Mouse (Mus musculus) testis, adult 2 months (tissue): ENCODE data around the gene Lgi2. TPM values are rescaled to one million over a fixed set of nuclear protein-coding genes. Genes with fewer than 3 reads are reported as not detected.

Experiments used
- H3K27ac ChIP-seq: fragments of 200-500 bp; 2 replicates; pipeline ENCODE4 v1.5.1; 2012; ENCODE audit warnings: low read depth, low read length; ENCODE audit not compliant: control insufficient read depth, insufficient read depth
- H3K27me3 ChIP-seq: fragments of 200-500 bp; 2 replicates; pipeline ENCODE4 v1.6.1; 2012; ENCODE audit warnings: mild to moderate bottlenecking, low read length, moderate library complexity; ENCODE audit not compliant: control insufficient read depth, insufficient read depth
- H3K36me3 ChIP-seq: fragments of 200-500 bp; 2 replicates; pipeline ENCODE4 v1.6.1; 2012; ENCODE audit warnings: mild to moderate bottlenecking, low read length; ENCODE audit not compliant: control insufficient read depth, insufficient read depth
- H3K4me1 ChIP-seq: fragments of 200-500 bp; 2 replicates; pipeline ENCODE4 v1.6.1; 2012; ENCODE audit warnings: low read length; ENCODE audit not compliant: control insufficient read depth, insufficient read depth
- H3K4me3 ChIP-seq: fragments of 200-500 bp; 2 replicates; pipeline ENCODE4 v1.5.1; 2012; ENCODE audit warnings: low read depth, mild to moderate bottlenecking, low read length, moderate library complexity, mixed read lengths; ENCODE audit not compliant: control insufficient read depth
- CTCF ChIP-seq: fragments of 200-500 bp; IDR thresholded peaks from 2 replicates; pipeline ENCODE4 v1.5.1; 2012; ENCODE audit warnings: low read depth, mild to moderate bottlenecking, inconsistent platforms, low read length, moderate library complexity; ENCODE audit not compliant: control insufficient read depth, insufficient read depth, insufficient replicate concordance
- POLR2A ChIP-seq: fragments of 200-500 bp; IDR thresholded peaks from 2 replicates; pipeline ENCODE4 v1.6.1; 2012; ENCODE audit warnings: low read depth, mild to moderate bottlenecking, inconsistent platforms, low read length, moderate library complexity; ENCODE audit not compliant: control insufficient read depth
- polyA plus RNA-seq: library from polyadenylated mRNA; depleted of rRNA; stranded (reverse); fragments of >200 nt; gene quantifications from 2 replicates; pipeline ENCODE4 v1.2.3, GENCODE M21; 2012

Gene Lgi2
- polyA plus RNA-seq, 1 experiment = 0.54 TPM

DNA sequence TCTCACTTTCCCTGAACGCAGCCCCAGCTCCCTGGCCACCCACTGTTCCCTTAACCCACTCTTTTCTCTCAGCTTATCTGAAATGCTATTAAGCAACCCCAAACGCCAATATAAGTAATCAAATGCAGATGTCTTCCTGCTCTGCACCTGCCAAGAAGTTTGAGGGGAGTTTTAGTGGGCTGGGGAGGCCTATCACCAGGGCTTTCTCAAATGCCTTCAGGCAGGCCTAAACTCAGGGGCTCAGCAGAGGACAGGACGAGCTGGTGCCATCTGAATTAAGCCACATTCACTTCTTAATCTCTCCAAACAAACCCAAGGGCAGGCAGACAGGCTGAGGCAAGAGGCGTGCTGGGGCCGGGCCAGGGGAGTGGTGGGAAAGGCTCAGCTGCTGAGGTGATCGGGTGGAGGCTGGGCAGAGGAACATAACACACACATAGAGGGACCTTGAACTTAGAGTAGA lies 38.4 kb upstream of the Lgi2 start:
- no peaks in the 10 kb centered on the region for H3K4me1 ChIP-seq
- H3K27ac ChIP-seq = no peak overlapping the region
- no peak for TF ChIP-seq POLR2A
- no peak for TF ChIP-seq CTCF
- no peak overlapping the region for H3K4me3 ChIP-seq
- no peaks in the 10 kb centered on the region for H3K36me3 ChIP-seq
- H3K27me3 ChIP-seq = no peaks in the 10 kb centered on the region

DNA sequence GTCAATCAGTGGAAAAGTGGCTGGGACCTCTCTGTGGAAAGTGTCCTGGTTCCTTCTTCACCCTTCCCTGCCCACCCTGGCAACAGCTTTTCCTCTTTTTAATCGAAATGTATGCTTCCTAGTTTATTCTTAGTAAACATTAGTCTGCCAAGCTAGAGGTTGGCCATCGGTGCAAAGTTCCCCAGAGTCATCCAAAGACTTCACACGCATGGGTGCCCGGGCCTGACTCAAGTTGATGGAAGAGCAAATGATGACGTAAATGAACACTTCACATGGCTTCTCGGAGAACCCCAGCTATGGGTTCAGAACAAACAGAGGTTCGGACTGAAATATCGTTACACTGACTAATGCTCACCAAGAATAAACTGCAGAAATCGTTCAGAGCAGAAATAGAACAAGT lies 24.4 kb upstream of the Lgi2 start:
- Histone ChIP-seq H3K36me3 (no peaks in the 10 kb centered on the region), H3K27me3 (no peaks in the 10 kb centered on the region)
- no peak for TF ChIP-seq POLR2A

GRCm38 (mm10) chr5:52588650-52589049 lies 22.4 kb upstream of the Lgi2 start:
- Histone ChIP-seq H3K4me1 (no peaks in the 10 kb centered on the region), H3K27me3 (no peaks in the 10 kb centered on the region), H3K27ac (no peak overlapping the region), H3K36me3 (no peaks in the 10 kb centered on the region), H3K4me3 (no peak overlapping the region)
- no peak for TF ChIP-seq CTCF

More for the DNA sequence above, 24.4 kb upstream of the Lgi2 start:
- Histone ChIP-seq H3K4me1 (no peaks in the 10 kb centered on the region), H3K4me3 (no peak overlapping the region), H3K27ac (no peak overlapping the region)

GRCm38 (mm10) chr5:52587291-52587733 lies 21.1 kb upstream of the Lgi2 start:
- no peaks in the 10 kb centered on the region for H3K27me3 ChIP-seq
- no peak overlapping the region for H3K4me3 ChIP-seq
- H3K27ac ChIP-seq = no peak overlapping the region
- H3K36me3 ChIP-seq = no peaks in the 10 kb centered on the region
- H3K4me1 ChIP-seq = no peaks in the 10 kb centered on the region
- no peak for TF ChIP-seq CTCF
- TF ChIP-seq POLR2A = no peak

DNA sequence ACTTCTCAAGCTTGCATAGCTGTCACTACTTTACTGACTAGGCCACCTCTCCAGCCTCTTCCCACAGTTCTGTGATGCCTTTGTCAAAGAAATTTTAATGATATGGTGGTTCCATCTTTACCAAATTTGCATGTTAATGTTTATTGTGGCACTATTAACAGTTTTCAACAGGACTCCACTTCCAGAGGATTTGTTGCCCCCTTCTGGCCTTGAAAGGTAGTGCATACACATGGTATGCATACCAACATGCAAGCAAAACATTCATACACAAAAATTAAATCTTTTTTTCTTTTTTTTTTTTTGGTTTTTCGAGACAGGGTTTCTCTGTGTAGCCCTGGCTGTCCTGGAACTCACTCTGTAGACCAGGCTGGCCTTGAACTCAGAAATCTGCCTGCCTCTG lies 6.3 kb upstream of the Lgi2 start:
- TF ChIP-seq CTCF = no peak
- no peak for TF ChIP-seq POLR2A
- H3K27ac ChIP-seq = no peak overlapping the region
- H3K4me1 ChIP-seq = no peaks in the 10 kb centered on the region
- no peaks in the 10 kb centered on the region for H3K27me3 ChIP-seq
- H3K36me3 ChIP-seq = no peaks in the 10 kb centered on the region
- no peak overlapping the region for H3K4me3 ChIP-seq

GRCm38 (mm10) chr5:52570746-52571145 lies 4.5 kb upstream of the Lgi2 start:
- Histone ChIP-seq H3K4me3 (no peak overlapping the region), H3K27ac (no peak overlapping the region), H3K27me3 (no peaks in the 10 kb centered on the region), H3K36me3 (no peaks in the 10 kb centered on the region), H3K4me1 (peaks cover 5% of the 10 kb centered on the region)
- no peak for TF ChIP-seq CTCF
- no peak for TF ChIP-seq POLR2A

GRCm38 (mm10) chr5:52565214-52565812 lies 949 bp downstream of the Lgi2 start:
- H3K27me3 ChIP-seq = no peaks in the 10 kb centered on the region
- TF ChIP-seq POLR2A (no peak), CTCF (no peak)
- H3K4me1 ChIP-seq = peaks cover 10% of the 10 kb centered on the region
- H3K36me3 ChIP-seq = no peaks in the 10 kb centered on the region
- no peak overlapping the region for H3K27ac ChIP-seq
- peak overlapping the region; percentile 45; the same call in 1 of the 2 replicates for H3K4me3 ChIP-seq

- H3K27me3 ChIP-seq = no peaks in the 10 kb centered on the region
- no peak for TF ChIP-seq CTCF
- TF ChIP-seq POLR2A = no peak
These were observed 1.9 kb downstream of the Lgi2 start for GRCm38 (mm10) chr5:52564351-52564750.

More at GRCm38 (mm10) chr5:52564351-52564750, 1.9 kb downstream of the Lgi2 start:
- H3K27ac ChIP-seq = no peak overlapping the region
- peaks cover 10% of the 10 kb centered on the region for H3K4me1 ChIP-seq
- no peak overlapping the region for H3K4me3 ChIP-seq
- H3K36me3 ChIP-seq = no peaks in the 10 kb centered on the region
